ENCODE assay signal across 8 mouse cellular contexts in genomic region chr3:57574885-57575659, GRCm38 (mm10). TPM values are rescaled to one million over a fixed set of nuclear protein-coding genes. Genes with fewer than 3 reads are reported as not detected.
DNase-seq lines count a peak whose midpoint lies in the region; ATAC-seq and TF ChIP-seq lines count a peak whose summit lies in the region.

No protein-coding gene starts in this region.

- H3K9ac ChIP-seq in forebrain, embryonic 11.5 days (ENCODE audit: low read length): peak overlapping the region; percentile 77
- peak overlapping the region; percentile 83 for H3K9ac ChIP-seq in heart, embryonic 15.5 days
- peak overlapping the region; percentile 68 for H3K9ac ChIP-seq in liver, postnatal 0 days (replicated peaks)

- DNase-seq in 3134 (ENCODE audit: extremely low read depth, insufficient read length, low spot score): peak; percentile 83
- DNase-seq in adrenal gland, adult 2 months: peak; percentile 78
- DNase-seq in forebrain, embryonic 11.5 days (ENCODE audit: low spot score): peak; percentile 77
- DNase-seq in kidney, postnatal 10 days: peak; percentile 78
- DNase-seq in liver, postnatal 0 days: peak; percentile 42
- DNase-seq in ovary, postnatal 10 days (ENCODE audit: low spot score): peak; percentile 46

- TF ChIP-seq EP300 in liver, postnatal 0 days (IDR thresholded peaks at IDR 0.05; ENCODE audit: low read depth): no peak

- peak overlapping the region; percentile 83 for H3K4me2 ChIP-seq in forebrain, embryonic 11.5 days (ENCODE audit: low read depth, low read length, severe bottlenecking)
- peak overlapping the region; percentile 77 for H3K4me2 ChIP-seq in heart, embryonic 15.5 days
- peak overlapping the region; percentile 72 for H3K4me2 ChIP-seq in liver, postnatal 0 days (ENCODE audit: low read depth, low read length)

- peak; percentile 63 for ATAC-seq in forebrain, embryonic 11.5 days (replicated peaks; ENCODE audit: low FRiP score)
- peak; percentile 42 for ATAC-seq in heart, embryonic 15.5 days (replicated peaks; ENCODE audit: insufficient number of reproducible peaks, insufficient read depth, low FRiP score, low read depth)
- ATAC-seq in liver, postnatal 0 days: peak; percentile 56
- no peak for ATAC-seq in activated CD4-positive, CD25-positive, alpha-beta regulatory T cell, adult 4 months

- H3K4me3 ChIP-seq in forebrain, embryonic 11.5 days (ENCODE audit: low read depth, low read length): peak overlapping the region; percentile 74
- peak overlapping the region; percentile 90 for H3K4me3 ChIP-seq in heart, embryonic 15.5 days
- peak overlapping the region; percentile 68 for H3K4me3 ChIP-seq in liver, postnatal 0 days (ENCODE audit: low read depth, low read length)

- WGBS in forebrain, embryonic 11.5 days: under 1% methylated on average over 55 of the region's 59 CpGs
- WGBS in heart, embryonic 15.5 days: under 1% methylated on average over 58 of the region's 59 CpGs
- under 1% methylated on average over 50 of the region's 59 CpGs for WGBS in liver, postnatal 0 days (ENCODE audit: insufficient replicate concordance)

- no peaks in the 10 kb centered on the region for H3K27me3 ChIP-seq in forebrain, embryonic 11.5 days (ENCODE audit: control insufficient read depth, insufficient read depth, low read length)
- no peaks in the 10 kb centered on the region for H3K27me3 ChIP-seq in heart, embryonic 15.5 days
- H3K27me3 ChIP-seq in liver, postnatal 0 days (ENCODE audit: insufficient read depth, low read length): peaks cover 28% of the 10 kb centered on the region

- no peaks in the 10 kb centered on the region for H3K9me3 ChIP-seq in forebrain, embryonic 11.5 days (ENCODE audit: control insufficient read depth, low read length)
- H3K9me3 ChIP-seq in heart, embryonic 15.5 days (replicated peaks): no peaks in the 10 kb centered on the region
- no peaks in the 10 kb centered on the region for H3K9me3 ChIP-seq in liver, postnatal 0 days (ENCODE audit: low read length)

- peak overlapping the region; percentile 55 for H3K27ac ChIP-seq in forebrain, embryonic 11.5 days (ENCODE audit: low read depth, low read length)
- H3K27ac ChIP-seq in heart, embryonic 15.5 days: peak overlapping the region; percentile 98
- H3K27ac ChIP-seq in liver, postnatal 0 days (ENCODE audit: low read depth): peak overlapping the region; percentile 86

- TF ChIP-seq CTCF in liver, postnatal 0 days (IDR thresholded peaks at IDR 0.05; ENCODE audit: low read depth): no peak

- H3K4me1 ChIP-seq in forebrain, embryonic 11.5 days (replicated peaks; ENCODE audit: control insufficient read depth, insufficient read depth, low read length): peaks cover 8% of the 10 kb centered on the region; the same call in 1 of the 2 replicates
- peaks cover 27% of the 10 kb centered on the region for H3K4me1 ChIP-seq in heart, embryonic 15.5 days (replicated peaks)
- no peaks in the 10 kb centered on the region for H3K4me1 ChIP-seq in liver, postnatal 0 days (ENCODE audit: insufficient read depth)

- H3K36me3 ChIP-seq in forebrain, embryonic 11.5 days (ENCODE audit: control insufficient read depth, insufficient read depth, low read length): no peaks in the 10 kb centered on the region
- no peaks in the 10 kb centered on the region; the same call in 1 of the 2 replicates for H3K36me3 ChIP-seq in heart, embryonic 15.5 days
- H3K36me3 ChIP-seq in liver, postnatal 0 days (replicated peaks; ENCODE audit: insufficient read depth, low read length): no peaks in the 10 kb centered on the region

RNA-seq across cellular contexts. Expression of gene Wwtr1, which starts 0.6 kb away (rescaled TPM):
- 10 to 100 TPM; 34.9 to 38.5 TPM for total RNA-seq in adrenal gland, adult 2 months (2021)
- 26.6 and 32.0 TPM in 2 replicates for polyA plus RNA-seq in adrenal gland, adult 2 months (2012; rRNA removed)
- polyA plus RNA-seq in forebrain, embryonic 11.5 days (2014; fragmentation: Nextera tagmentation; extraction: Ambion mirVana): 11.2 and 12.1 TPM in 2 replicates
- 18.2 and 18.6 TPM in 2 replicates for polyA plus RNA-seq in heart, embryonic 15.5 days (2015; fragmentation: Nextera tagmentation; extraction: Ambion mirVana)
- 2.7 TPM in 2 replicates for polyA plus RNA-seq in liver, postnatal 0 days (2015; fragmentation: Nextera tagmentation; extraction: Ambion mirVana)
- polyA plus RNA-seq in activated CD4-positive, CD25-positive, alpha-beta regulatory T cell, adult 4 months (2017; shearing (Covaris generic)): under 1 TPM in 1 of 2 experiments, not detected in 1; 0.09 TPM
